Mouse (Mus musculus) stomach, embryonic 16.5 days (tissue): ENCODE results near the gene Gria4. TPM values are rescaled to one million over a fixed set of nuclear protein-coding genes. Genes with fewer than 3 reads are reported as not detected.

Source experiments
- ATAC-seq: fragments of 200-750 bp; cut with Nextera tagmentation; 2 replicates; pipeline ENCODE4 v1.8.0; 2017; ENCODE audit warnings: moderate number of reproducible peaks, moderate TSS enrichment; ENCODE audit not compliant: insufficient read depth, low FRiP score
- H3K27ac ChIP-seq: fragments of 300-500 bp; sonication (generic); 2 replicates; pipeline ENCODE4 v1.5.1; 2014; ENCODE audit warnings: low read length
- H3K27me3 ChIP-seq: fragments of 300-500 bp; sonication (generic); 2 replicates; pipeline ENCODE4 v1.6.1; 2014; ENCODE audit warnings: low read length, control low read depth, mixed read lengths; ENCODE audit not compliant: control insufficient read depth, insufficient read depth
- H3K36me3 ChIP-seq: fragments of 300-500 bp; sonication (generic); 2 replicates; pipeline ENCODE4 v1.6.1; 2014; ENCODE audit warnings: low read length; ENCODE audit not compliant: control insufficient read depth, insufficient read depth
- H3K4me1 ChIP-seq: fragments of 300-500 bp; sonication (generic); 2 replicates; pipeline ENCODE4 v1.6.1; 2014; ENCODE audit warnings: low read length, control low read depth, mixed read lengths; ENCODE audit not compliant: control insufficient read depth, insufficient read depth
- H3K4me2 ChIP-seq: fragments of 300-500 bp; sonication (generic); 2 replicates; pipeline ENCODE4 v1.6.1; 2014; ENCODE audit warnings: low read depth, low read length, mixed read lengths
- H3K4me3 ChIP-seq: fragments of 300-500 bp; sonication (generic); replicated peaks from 2 replicates; pipeline ENCODE4 v1.5.1; 2014; ENCODE audit warnings: mild to moderate bottlenecking, low read length
- H3K9ac ChIP-seq: fragments of 300-500 bp; sonication (generic); 2 replicates; pipeline ENCODE4 v1.6.1; 2014; ENCODE audit warnings: low read length
- H3K9me3 ChIP-seq: fragments of 300-500 bp; sonication (generic); replicated peaks from 2 replicates; pipeline ENCODE4 v1.6.1; 2016; ENCODE audit warnings: low read length, control low read depth; ENCODE audit not compliant: control insufficient read depth
- WGBS: fragments of 180-500 bp; shearing (Covaris S2); extraction: QIAGEN DNeasy Blood & Tissue Kit; methylation state at CpG from one replicate; pipeline ENCODE4 v1.1.7; 2014; 5-methylcytosine and 5-hydroxymethylcytosine counted together
- polyA plus RNA-seq: library from polyadenylated mRNA; unstranded; fragments of >200 nt; fragmentation: Nextera tagmentation; extraction: Ambion mirVana; gene quantifications from 2 replicates; pipeline ENCODE4 v1.2.1, GENCODE M21; 2015

The Gria4 gene
- polyA plus RNA-seq, 1 experiment from 2014 or later = 5.0 TPM

- ATAC-seq = no peak
- H3K27me3 ChIP-seq = no peaks in the 10 kb centered on the region
- H3K27ac ChIP-seq = no peak overlapping the region
- H3K4me2 ChIP-seq = no peak overlapping the region
- 79% methylated on average over 4 of the region's 4 CpGs for WGBS
- no peaks in the 10 kb centered on the region for H3K4me1 ChIP-seq
- H3K9ac ChIP-seq = no peak overlapping the region
- H3K9me3 ChIP-seq = no peaks in the 10 kb centered on the region
- H3K4me3 ChIP-seq = no peak overlapping the region
- H3K36me3 ChIP-seq = no peaks in the 10 kb centered on the region
Observed at GRCm38 (mm10) chr9:4631910-4632309, 164.1 kb downstream of the Gria4 start.

GRCm38 (mm10) chr9:4615286-4615685 is 180.7 kb downstream of the Gria4 start:
- Histone ChIP-seq H3K36me3 (no peaks in the 10 kb centered on the region), H3K27ac (no peak overlapping the region), H3K4me1 (no peaks in the 10 kb centered on the region), H3K4me3 (no peak overlapping the region), H3K27me3 (no peaks in the 10 kb centered on the region), H3K9ac (no peak overlapping the region), H3K9me3 (no peaks in the 10 kb centered on the region), H3K4me2 (no peak overlapping the region)
- no peak for ATAC-seq

- Histone ChIP-seq H3K27me3 (no peaks in the 10 kb centered on the region), H3K4me1 (no peaks in the 10 kb centered on the region), H3K27ac (no peak overlapping the region), H3K9ac (no peak overlapping the region), H3K4me3 (no peak overlapping the region), H3K4me2 (no peak overlapping the region), H3K9me3 (no peaks in the 10 kb centered on the region), H3K36me3 (no peaks in the 10 kb centered on the region)
- 79% methylated on average over 3 of the region's 3 CpGs for WGBS
- ATAC-seq = no peak
Observed at GRCm38 (mm10) chr9:4605354-4605753, 190.7 kb downstream of the Gria4 start.

GRCm38 (mm10) chr9:4604236-4604635 is 191.8 kb downstream of the Gria4 start:
- no peak overlapping the region for H3K27ac ChIP-seq

GRCm38 (mm10) chr9:4601788-4602187 is 194.2 kb downstream of the Gria4 start:
- Histone ChIP-seq H3K27ac (no peak overlapping the region), H3K9ac (no peak overlapping the region), H3K4me3 (no peak overlapping the region), H3K9me3 (no peaks in the 10 kb centered on the region), H3K27me3 (no peaks in the 10 kb centered on the region), H3K4me1 (no peaks in the 10 kb centered on the region), H3K36me3 (no peaks in the 10 kb centered on the region), H3K4me2 (no peak overlapping the region)
- 56% methylated on average over 2 of the region's 2 CpGs for WGBS
- ATAC-seq = no peak

More at GRCm38 (mm10) chr9:4604236-4604635, 191.8 kb downstream of the Gria4 start:
- no peak for ATAC-seq
- Histone ChIP-seq H3K9me3 (no peaks in the 10 kb centered on the region), H3K4me2 (no peak overlapping the region), H3K4me1 (no peaks in the 10 kb centered on the region), H3K36me3 (no peaks in the 10 kb centered on the region), H3K27me3 (no peaks in the 10 kb centered on the region), H3K9ac (no peak overlapping the region), H3K4me3 (no peak overlapping the region)

GRCm38 (mm10) chr9:4573596-4573995 is 222.4 kb downstream of the Gria4 start:
- Histone ChIP-seq H3K27me3 (no peaks in the 10 kb centered on the region), H3K4me2 (no peak overlapping the region), H3K9me3 (no peaks in the 10 kb centered on the region), H3K4me1 (no peaks in the 10 kb centered on the region), H3K4me3 (no peak overlapping the region), H3K9ac (no peak overlapping the region), H3K27ac (no peak overlapping the region), H3K36me3 (no peaks in the 10 kb centered on the region)
- 76% methylated on average over 5 of the region's 5 CpGs for WGBS
- no peak for ATAC-seq

- H3K4me3 ChIP-seq = no peak overlapping the region; the same call in 1 of the 2 replicates
- H3K4me1 ChIP-seq = no peaks in the 10 kb centered on the region
- no peak for ATAC-seq
- no peak overlapping the region for H3K4me2 ChIP-seq
- no peak overlapping the region for H3K9ac ChIP-seq
- H3K27ac ChIP-seq = no peak overlapping the region
- 38% methylated on average over 4 of the region's 4 CpGs for WGBS
- no peaks in the 10 kb centered on the region for H3K27me3 ChIP-seq
- no peaks in the 10 kb centered on the region for H3K36me3 ChIP-seq
- H3K9me3 ChIP-seq = no peaks in the 10 kb centered on the region
Observed at GRCm38 (mm10) chr9:4555415-4555959, 240.5 kb downstream of the Gria4 start.

- Histone ChIP-seq H3K36me3 (no peaks in the 10 kb centered on the region), H3K9me3 (no peaks in the 10 kb centered on the region), H3K27ac (no peak overlapping the region), H3K4me1 (no peaks in the 10 kb centered on the region), H3K4me2 (no peak overlapping the region), H3K27me3 (no peaks in the 10 kb centered on the region), H3K9ac (no peak overlapping the region), H3K4me3 (no peak overlapping the region)
- WGBS = 61% methylated on average over 1 of the region's 1 CpGs
- no peak for ATAC-seq
Observed at GRCm38 (mm10) chr9:4539218-4539617, 256.8 kb downstream of the Gria4 start.

- no peak for ATAC-seq
- no peaks in the 10 kb centered on the region for H3K4me1 ChIP-seq
- H3K27ac ChIP-seq = no peak overlapping the region
- no peaks in the 10 kb centered on the region for H3K9me3 ChIP-seq
- no peak overlapping the region for H3K9ac ChIP-seq
- no peaks in the 10 kb centered on the region for H3K36me3 ChIP-seq
- H3K27me3 ChIP-seq = no peaks in the 10 kb centered on the region
- WGBS = 95% methylated on average over 6 of the region's 6 CpGs
- H3K4me2 ChIP-seq = no peak overlapping the region
- no peak overlapping the region for H3K4me3 ChIP-seq
Observed at GRCm38 (mm10) chr9:4536514-4537150, 259.4 kb downstream of the Gria4 start.
